Comparison of ENCODE assay signal across 16 mouse cellular contexts in genomic region chr8:126644179-126644578, GRCm38 (mm10).
"Had no signal": no experiment of that assay in that cellular context is flagged by ENCODE, and none has a peak within 500 bp of the region (broad histone marks: within the 10 kb centered on the region; RNA-seq: fewer than 3 reads in every experiment).

No protein-coding gene starts in this region.

- H3K9ac ChIP-seq: limb, embryonic 15.5 days; liver, embryonic 12.5 days; lung, embryonic 15.5 days; neural tube, embryonic 13.5 days; stomach, embryonic 15.5 days had no signal

- H3K36me3 ChIP-seq: limb, embryonic 15.5 days; liver, embryonic 12.5 days; lung, embryonic 15.5 days; neural tube, embryonic 13.5 days; stomach, embryonic 15.5 days had no signal

- ATAC-seq: liver, embryonic 12.5 days; midbrain, embryonic 16.5 days had no signal

- H3K27ac ChIP-seq: kidney, postnatal 0 days; limb, embryonic 15.5 days; liver, embryonic 12.5 days; lung, embryonic 15.5 days; neural tube, embryonic 13.5 days; stomach, embryonic 15.5 days had no signal

- H3K9me3 ChIP-seq: limb, embryonic 15.5 days; liver, embryonic 12.5 days; lung, embryonic 15.5 days; neural tube, embryonic 13.5 days; stomach, embryonic 15.5 days had no signal

- H3K27me3 ChIP-seq: limb, embryonic 15.5 days; liver, embryonic 12.5 days; lung, embryonic 15.5 days; neural tube, embryonic 13.5 days; stomach, embryonic 15.5 days had no signal

- H3K4me2 ChIP-seq: limb, embryonic 15.5 days; liver, embryonic 12.5 days; lung, embryonic 15.5 days; midbrain, embryonic 11.5 days; neural tube, embryonic 13.5 days; stomach, embryonic 15.5 days had no signal

- H3K4me1 ChIP-seq: neural tube, embryonic 13.5 days; stomach, embryonic 15.5 days had no signal

- H3K4me3 ChIP-seq: limb, embryonic 15.5 days; liver, embryonic 12.5 days; lung, embryonic 15.5 days; neural tube, embryonic 13.5 days; stomach, embryonic 15.5 days had no signal

- DNase-seq: kidney, adult 9 months; kidney, postnatal 36 days; layer of hippocampus, adult 9-11 months; retina, postnatal 1 day; right cerebral cortex, postnatal 4 days; spleen, adult 18-20 months; thymus, adult 2 months; thymus, postnatal 25 days had no signal
